Comparison of ENCODE assay signal across 7 mouse cellular contexts in genomic region chr16:37653058-37653457, GRCm38 (mm10). TPM values are rescaled to one million over a fixed set of nuclear protein-coding genes. Genes with fewer than 3 reads are reported as not detected.
DNase-seq lines count a peak whose midpoint lies in the region; ATAC-seq and TF ChIP-seq lines count a peak whose summit lies in the region.

No protein-coding gene starts in this region.

- H3K36me3 ChIP-seq in megakaryocyte, embryonic 14.5 days (replicated peaks; ENCODE audit: low read length), result peaks cover 31% of the 10 kb centered on the region
- peaks cover 3% of the 10 kb centered on the region; the same call in 1 of the 2 replicates for H3K36me3 ChIP-seq in forebrain, postnatal 0 days (ENCODE audit: insufficient read depth)
- peaks cover 21% of the 10 kb centered on the region for H3K36me3 ChIP-seq in liver, embryonic 13.5 days

- no peak for TF ChIP-seq CTCF in forebrain, postnatal 0 days (IDR thresholded peaks at IDR 0.05; ENCODE audit: low read depth)

- intact Hi-C loops in gastrocnemius, postnatal 36 days (cut with DNase I), result no loop called here

- no peak for ATAC-seq in megakaryocyte, adult 5-6 weeks (ENCODE audit: poor library complexity, severe bottlenecking)
- no peak for ATAC-seq in forebrain, postnatal 0 days
- ATAC-seq in liver, embryonic 13.5 days (ENCODE audit: low read depth), result no peak

- H3K27me3 ChIP-seq in megakaryocyte, embryonic 14.5 days (replicated peaks), result no peaks in the 10 kb centered on the region
- H3K27me3 ChIP-seq in forebrain, postnatal 0 days (ENCODE audit: insufficient read depth, low read length), result no peaks in the 10 kb centered on the region
- no peaks in the 10 kb centered on the region for H3K27me3 ChIP-seq in liver, embryonic 13.5 days

- H3K27ac ChIP-seq in forebrain, postnatal 0 days (ENCODE audit: low read depth, low read length), result no peak overlapping the region
- H3K27ac ChIP-seq in liver, embryonic 13.5 days, result peak overlapping the region; percentile 91

- H3K4me3 ChIP-seq in megakaryocyte, embryonic 14.5 days (replicated peaks), result peak overlapping the region; percentile 95
- H3K4me3 ChIP-seq in forebrain, postnatal 0 days (ENCODE audit: low read depth, low read length), result peak overlapping the region; percentile 79; the same call in 1 of the 2 replicates
- peak overlapping the region; percentile 86 for H3K4me3 ChIP-seq in liver, embryonic 13.5 days (replicated peaks)

- DNase-seq in forebrain, postnatal 0 days, result no peak
- DNase-seq in liver, embryonic 13.5 days, result no peak
- no peak for DNase-seq in gastrocnemius, postnatal 36 days
- no peak for DNase-seq in layer of hippocampus, postnatal 25 days (ENCODE audit: extremely low spot score in 1 of 2, low spot score in 1 of 2)
- DNase-seq in cerebellum, postnatal 14 days, result no peak

- peaks cover 45% of the 10 kb centered on the region for H3K4me1 ChIP-seq in megakaryocyte, embryonic 14.5 days
- H3K4me1 ChIP-seq in forebrain, postnatal 0 days (ENCODE audit: insufficient read depth), result peaks cover 16% of the 10 kb centered on the region; the same call in 1 of the 2 replicates
- H3K4me1 ChIP-seq in liver, embryonic 13.5 days (replicated peaks), result peaks cover 34% of the 10 kb centered on the region

- H3K4me2 ChIP-seq in forebrain, postnatal 0 days (ENCODE audit: low read depth), result peak overlapping the region; percentile 58
- H3K4me2 ChIP-seq in liver, embryonic 13.5 days, result peak overlapping the region; percentile 78

- H3K9ac ChIP-seq in forebrain, postnatal 0 days, result peak overlapping the region; percentile 80; the same call in 1 of the 2 replicates
- H3K9ac ChIP-seq in liver, embryonic 13.5 days, result peak overlapping the region; percentile 94

- no peaks in the 10 kb centered on the region for H3K9me3 ChIP-seq in megakaryocyte, embryonic 14.5 days
- no peaks in the 10 kb centered on the region for H3K9me3 ChIP-seq in forebrain, postnatal 0 days (ENCODE audit: low read length)
- no peaks in the 10 kb centered on the region for H3K9me3 ChIP-seq in liver, embryonic 13.5 days (replicated peaks)

- WGBS in forebrain, postnatal 0 days, result 84% methylated on average over 1 of the region's 1 CpGs
- 74% methylated on average over 1 of the region's 1 CpGs for WGBS in liver, embryonic 13.5 days (ENCODE audit: insufficient replicate concordance)

RNA-seq across cellular contexts. Expression of gene Ndufb4, which starts 1.2 kb away (rescaled TPM):
- 34.3 and 102 TPM in 2 replicates for polyA plus RNA-seq in megakaryocyte, embryonic 14.5 days (2012; ENCODE audit: insufficient read depth, low replicate concordance)
- 35.2 and 58.3 TPM in 2 replicates for total RNA-seq in megakaryocyte, adult 5-6 weeks (2015)
- total RNA-seq in megakaryocyte, adult 5-6 weeks (2017), result 11.5 TPM in 2 replicates
- 33.9 and 49.3 TPM in 2 replicates for total RNA-seq in forebrain, postnatal 0 days (2014; rRNA removed)
- polyA plus RNA-seq in forebrain, postnatal 0 days (2015; fragmentation: Nextera tagmentation; extraction: Ambion mirVana), result 79.1 and 117 TPM in 2 replicates
- 47.7 and 61.9 TPM in 2 replicates for polyA plus RNA-seq in liver, embryonic 13.5 days (2015; fragmentation: Nextera tagmentation; extraction: Ambion mirVana)
- 100 to 1,000 TPM; 178 to 186 TPM for total RNA-seq in gastrocnemius, postnatal 36 days (2021)
- total RNA-seq in layer of hippocampus, postnatal 25 days (2021), result 10 to 100 TPM; 77.3 to 82.8 TPM
